In the genomic region with DNA sequence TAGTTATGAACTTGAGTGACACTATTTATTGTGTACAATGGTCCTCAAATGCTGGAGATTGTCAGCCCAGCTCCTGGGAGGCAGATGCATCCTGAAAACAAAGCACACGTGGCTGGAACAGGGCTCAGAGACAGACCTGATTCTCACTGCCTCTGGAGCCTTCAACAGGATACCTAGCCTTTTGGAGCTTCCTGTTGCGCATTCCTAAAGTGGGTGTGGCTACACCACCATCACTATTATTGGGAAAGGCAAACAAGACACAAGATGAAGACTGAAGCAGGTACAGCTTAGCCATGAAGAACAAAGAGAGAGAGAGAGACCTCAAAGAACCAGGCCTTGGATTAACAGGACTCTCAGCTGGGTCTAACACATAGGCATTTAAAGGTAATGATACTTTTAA, we compare ENCODE assay signal across 19 mouse cellular contexts.
"Had no signal": no experiment of that assay in that cellular context is flagged by ENCODE, and none has a peak within 500 bp of the region (broad histone marks: within the 10 kb centered on the region; RNA-seq: fewer than 3 reads in every experiment).

No protein-coding gene starts in this region.

- H3K4me2 ChIP-seq: liver, embryonic 11.5 days; lung, embryonic 14.5 days; midbrain, embryonic 11.5 days had no signal

- H3K27ac ChIP-seq: kidney, postnatal 0 days; left cerebral cortex, adult 2 months; liver, embryonic 14.5 days had no signal

- ATAC-seq: intestine, postnatal 0 days; liver, postnatal 0 days had no signal

- DNase-seq: kidney, adult 2 months; kidney, postnatal 25 days; layer of hippocampus, postnatal 36 days; left cerebral cortex, postnatal 4 days; liver, postnatal 0 days; lung, embryonic 14.5 days; lung, postnatal 10 days; lung, postnatal 4 days; midbrain, embryonic 14.5 days; right cerebral cortex, postnatal 4 days; thymus, adult 2 months; thymus, postnatal 14 days; thymus, postnatal 4 days had no signal

- H3K9ac ChIP-seq: liver, embryonic 14.5 days; liver, postnatal 0 days; lung, embryonic 14.5 days had no signal

- H3K4me3 ChIP-seq: left cerebral cortex, adult 2 months had no signal
